Mouse (Mus musculus): ENCODE results near the gene Islr. TPM values are rescaled to one million over a fixed set of nuclear protein-coding genes. Genes with fewer than 3 reads are reported as not detected.

Gene Islr
- polyA plus RNA-seq, 1 experiment: 34.0 TPM

GRCm38 (mm10) chr9:58158541-58159311 is 45.4 kb downstream of the Islr start:
- H3K27ac ChIP-seq (ENCODE audit: insufficient read depth, low read length): no peak overlapping the region
- TF ChIP-seq POLR2A (IDR thresholded peaks at IDR 0.05; ENCODE audit: extremely low read depth, insufficient read depth, low read length): no peak
- no peak for TF ChIP-seq CTCF (IDR thresholded peaks at IDR 0.05; ENCODE audit: extremely low read depth, insufficient read depth, low read length)
- H3K4me3 ChIP-seq (ENCODE audit: insufficient read depth, low read length): 0 out of 2 replicates have a peak overlapping the region, but pooled peaks have one; percentile 2
- peaks cover 4% of the 10 kb centered on the region for H3K4me1 ChIP-seq (ENCODE audit: control insufficient read depth, insufficient read depth, low read length)

- no peak overlapping the region for H3K27ac ChIP-seq (ENCODE audit: insufficient read depth, low read length)
- TF ChIP-seq CTCF (IDR thresholded peaks at IDR 0.05; ENCODE audit: extremely low read depth, insufficient read depth, low read length) (no peak), POLR2A (IDR thresholded peaks at IDR 0.05; ENCODE audit: extremely low read depth, insufficient read depth, low read length) (no peak)
- H3K4me3 ChIP-seq (ENCODE audit: insufficient read depth, low read length): 0 out of 2 replicates have a peak overlapping the region, but pooled peaks have one; percentile 2
- peaks cover 4% of the 10 kb centered on the region for H3K4me1 ChIP-seq (ENCODE audit: control insufficient read depth, insufficient read depth, low read length)
Measured at GRCm38 (mm10) chr9:58157838-58158237, 46.3 kb downstream of the Islr start.

- H3K27ac ChIP-seq (ENCODE audit: insufficient read depth, low read length): no peak overlapping the region
- H3K4me3 ChIP-seq (ENCODE audit: insufficient read depth, low read length): no peak overlapping the region
- TF ChIP-seq POLR2A (IDR thresholded peaks at IDR 0.05; ENCODE audit: extremely low read depth, insufficient read depth, low read length): no peak
- no peak for TF ChIP-seq CTCF (IDR thresholded peaks at IDR 0.05; ENCODE audit: extremely low read depth, insufficient read depth, low read length)
- H3K4me1 ChIP-seq (ENCODE audit: control insufficient read depth, insufficient read depth, low read length): peaks cover 4% of the 10 kb centered on the region
Measured at GRCm38 (mm10) chr9:58156819-58157560, 47.1 kb downstream of the Islr start.

DNA sequence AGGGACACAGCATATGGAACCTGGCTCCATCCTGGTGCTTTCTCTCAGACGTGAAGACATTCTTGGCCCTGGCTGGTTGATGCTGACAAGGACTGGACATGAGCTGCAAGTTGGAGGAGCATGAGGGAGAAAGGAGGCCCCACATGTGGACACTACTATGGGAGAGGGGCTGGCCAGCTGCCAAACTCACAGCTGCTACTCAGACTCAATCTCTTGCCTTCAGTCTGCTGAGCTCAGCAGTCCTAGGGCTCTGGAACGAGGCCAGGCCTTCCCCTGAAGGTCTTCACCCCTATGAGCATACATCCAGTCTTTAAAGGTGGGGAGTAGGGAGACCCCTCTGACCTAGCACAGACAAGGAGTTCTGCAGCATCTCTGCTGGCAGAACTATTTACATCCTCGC is 48.7 kb downstream of the Islr start:
- H3K4me1 ChIP-seq (ENCODE audit: control insufficient read depth, insufficient read depth, low read length): peaks cover 4% of the 10 kb centered on the region
- no peak overlapping the region for H3K27ac ChIP-seq (ENCODE audit: insufficient read depth, low read length)
- H3K4me3 ChIP-seq (ENCODE audit: insufficient read depth, low read length): no peak overlapping the region
- TF ChIP-seq CTCF (IDR thresholded peaks at IDR 0.05; ENCODE audit: extremely low read depth, insufficient read depth, low read length) (no peak), POLR2A (IDR thresholded peaks at IDR 0.05; ENCODE audit: extremely low read depth, insufficient read depth, low read length) (no peak)

GRCm38 (mm10) chr9:58153095-58153494 is 51.0 kb downstream of the Islr start:
- TF ChIP-seq POLR2A (IDR thresholded peaks at IDR 0.05; ENCODE audit: extremely low read depth, insufficient read depth, low read length) (no peak), CTCF (IDR thresholded peaks at IDR 0.05; ENCODE audit: extremely low read depth, insufficient read depth, low read length) (no peak)
- Histone ChIP-seq H3K4me3 (ENCODE audit: insufficient read depth, low read length) (no peak overlapping the region), H3K4me1 (ENCODE audit: control insufficient read depth, insufficient read depth, low read length) (no peaks in the 10 kb centered on the region)

GRCm38 (mm10) chr9:58150733-58151361 is 53.3 kb downstream of the Islr start:
- no peak overlapping the region for H3K27ac ChIP-seq (ENCODE audit: insufficient read depth, low read length)
- H3K4me3 ChIP-seq (ENCODE audit: insufficient read depth, low read length): no peak overlapping the region
- no peaks in the 10 kb centered on the region for H3K4me1 ChIP-seq (ENCODE audit: control insufficient read depth, insufficient read depth, low read length)
- TF ChIP-seq CTCF (IDR thresholded peaks at IDR 0.05; ENCODE audit: extremely low read depth, insufficient read depth, low read length) (0 out of 2 replicates have a peak, but pooled peaks have one; percentile 24), POLR2A (IDR thresholded peaks at IDR 0.05; ENCODE audit: extremely low read depth, insufficient read depth, low read length) (no peak)

More at GRCm38 (mm10) chr9:58153095-58153494, 51.0 kb downstream of the Islr start:
- no peak overlapping the region for H3K27ac ChIP-seq (ENCODE audit: insufficient read depth, low read length)

DNA sequence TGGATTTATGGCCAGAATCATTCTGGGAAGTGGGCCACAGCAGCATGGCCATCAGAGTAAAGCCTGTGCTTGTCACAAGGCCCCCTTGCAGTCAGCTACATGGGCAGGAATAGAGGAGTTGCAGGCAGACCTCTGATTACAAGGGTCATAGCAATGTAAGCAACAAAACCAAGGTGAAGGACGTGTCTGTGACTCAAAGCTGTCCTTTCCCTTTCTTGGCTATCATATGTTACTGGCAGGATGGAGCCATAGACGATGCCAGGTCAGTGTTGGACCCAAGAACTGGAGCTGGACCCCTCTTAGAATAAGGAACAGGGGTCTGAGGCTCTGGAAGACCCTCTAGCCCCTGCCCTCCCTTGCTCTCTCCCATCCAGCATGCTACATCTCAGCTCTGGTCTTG is 55.3 kb downstream of the Islr start:
- no peak overlapping the region for H3K27ac ChIP-seq (ENCODE audit: insufficient read depth, low read length)
- TF ChIP-seq CTCF (IDR thresholded peaks at IDR 0.05; ENCODE audit: extremely low read depth, insufficient read depth, low read length) (no peak), POLR2A (IDR thresholded peaks at IDR 0.05; ENCODE audit: extremely low read depth, insufficient read depth, low read length) (no peak)
- H3K4me1 ChIP-seq (ENCODE audit: control insufficient read depth, insufficient read depth, low read length): no peaks in the 10 kb centered on the region
- no peak overlapping the region for H3K4me3 ChIP-seq (ENCODE audit: insufficient read depth, low read length)

GRCm38 (mm10) chr9:58145417-58145816 is 58.7 kb downstream of the Islr start:
- no peak for TF ChIP-seq CTCF (IDR thresholded peaks at IDR 0.05; ENCODE audit: extremely low read depth, insufficient read depth, low read length)
- no peak for TF ChIP-seq POLR2A (IDR thresholded peaks at IDR 0.05; ENCODE audit: extremely low read depth, insufficient read depth, low read length)
- H3K4me3 ChIP-seq (ENCODE audit: insufficient read depth, low read length): no peak overlapping the region
- H3K4me1 ChIP-seq (ENCODE audit: control insufficient read depth, insufficient read depth, low read length): no peaks in the 10 kb centered on the region
- H3K27ac ChIP-seq (ENCODE audit: insufficient read depth, low read length): no peak overlapping the region

GRCm38 (mm10) chr9:58144664-58145063 is 59.4 kb downstream of the Islr start:
- TF ChIP-seq CTCF (IDR thresholded peaks at IDR 0.05; ENCODE audit: extremely low read depth, insufficient read depth, low read length) (no peak), POLR2A (IDR thresholded peaks at IDR 0.05; ENCODE audit: extremely low read depth, insufficient read depth, low read length) (no peak)
- Histone ChIP-seq H3K27ac (ENCODE audit: insufficient read depth, low read length) (no peak overlapping the region), H3K4me3 (ENCODE audit: insufficient read depth, low read length) (no peak overlapping the region), H3K4me1 (ENCODE audit: control insufficient read depth, insufficient read depth, low read length) (peaks cover 4% of the 10 kb centered on the region; the same call in 1 of the 2 replicates)

Measured in cortical plate, adult 2 months (tissue).